ENCODE assay signal across 13 mouse cellular contexts in genomic region chr7:118981346-118981745, GRCm38 (mm10). TPM values are rescaled to one million over a fixed set of nuclear protein-coding genes. Genes with fewer than 3 reads are reported as not detected.
DNase-seq lines count a peak whose midpoint lies in the region; ATAC-seq lines count a peak whose summit lies in the region.
"Had no signal": no experiment of that assay in that cellular context is flagged by ENCODE, and none has a peak within 500 bp of the region (broad histone marks: within the 10 kb centered on the region; RNA-seq: fewer than 3 reads in every experiment).

No protein-coding gene starts in this region.

- H3K36me3 ChIP-seq in heart, embryonic 14.5 days (ENCODE audit: control insufficient read depth, insufficient read depth, low read length): peaks cover 24% of the 10 kb centered on the region
- H3K36me3 ChIP-seq in heart, embryonic 11.5 days (ENCODE audit: control insufficient read depth, insufficient read depth, low read length): no peaks in the 10 kb centered on the region
- H3K36me3 ChIP-seq: G1E; liver, embryonic 12.5 days had no signal

- H3K27me3 ChIP-seq in heart, embryonic 14.5 days (ENCODE audit: control insufficient read depth, insufficient read depth, low read length): no peaks in the 10 kb centered on the region
- H3K27me3 ChIP-seq in heart, embryonic 11.5 days (ENCODE audit: control insufficient read depth, insufficient read depth, low read length): no peaks in the 10 kb centered on the region
- H3K27me3 ChIP-seq: forebrain, embryonic 15.5 days; liver, embryonic 12.5 days had no signal

- peak; percentile 19; the same call in 1 of the 2 replicates for ATAC-seq in heart, embryonic 14.5 days (ENCODE audit: insufficient number of reproducible peaks, insufficient read depth, low FRiP score, low read depth)
- no peak for ATAC-seq in heart, embryonic 11.5 days (replicated peaks; ENCODE audit: insufficient number of reproducible peaks, low FRiP score, low TSS enrichment)
- ATAC-seq: forebrain, embryonic 15.5 days; liver, embryonic 12.5 days had no signal

- intact Hi-C loops in heart, postnatal 36 days (cut with DNase I): no loop called here

- H3K9ac ChIP-seq in heart, embryonic 14.5 days (ENCODE audit: low read length): no peak overlapping the region
- H3K9ac ChIP-seq in heart, embryonic 11.5 days (ENCODE audit: low read depth, low read length): no peak overlapping the region
- H3K9ac ChIP-seq: forebrain, embryonic 15.5 days; liver, embryonic 12.5 days had no signal

- no peaks in the 10 kb centered on the region for H3K9me3 ChIP-seq in heart, embryonic 14.5 days (ENCODE audit: control insufficient read depth, low read length)
- H3K9me3 ChIP-seq in heart, embryonic 11.5 days (replicated peaks; ENCODE audit: control insufficient read depth, low read length): no peaks in the 10 kb centered on the region
- H3K9me3 ChIP-seq: forebrain, embryonic 15.5 days; G1E; liver, embryonic 12.5 days had no signal

- no peak overlapping the region for H3K4me3 ChIP-seq in heart, embryonic 14.5 days (ENCODE audit: control insufficient read depth in 1 of 2, insufficient read depth in 1 of 2, low read depth in 1 of 2, low read length in 2 of 2)
- H3K4me3 ChIP-seq in heart, embryonic 11.5 days (ENCODE audit: low read depth, low read length): no peak overlapping the region
- H3K4me3 ChIP-seq: forebrain, embryonic 15.5 days; liver, embryonic 12.5 days; myocyte had no signal

- DNase-seq in urinary bladder, postnatal 14 days (ENCODE audit: low spot score): peak; percentile 28
- DNase-seq in urinary bladder, postnatal 4 days (ENCODE audit: low spot score in 2 of 2): no peak
- peak; percentile 27 to 29 for DNase-seq in heart, postnatal 36 days
- no peak for DNase-seq in Muller cell, postnatal 12 days (ENCODE audit: inconsistent ontology term)
- no peak for DNase-seq in frontal cortex, postnatal 10 days (ENCODE audit: low spot score in 2 of 2)
- DNase-seq in urinary bladder, postnatal 10 days (ENCODE audit: low spot score): no peak

- H3K4me1 ChIP-seq in heart, embryonic 14.5 days (ENCODE audit: control insufficient read depth in 2 of 2, insufficient read depth in 2 of 2, low read length in 2 of 2): peaks cover 8 to 10% of the 10 kb centered on the region in 2 experiments
- peaks cover 1% of the 10 kb centered on the region; the same call in 1 of the 2 replicates for H3K4me1 ChIP-seq in heart, embryonic 11.5 days (ENCODE audit: control insufficient read depth, insufficient read depth, low read length)
- H3K4me1 ChIP-seq: liver, embryonic 12.5 days had no signal

- H3K4me2 ChIP-seq in heart, embryonic 14.5 days (ENCODE audit: low read length): no peak overlapping the region
- H3K4me2 ChIP-seq in heart, embryonic 11.5 days: no peak overlapping the region
- H3K4me2 ChIP-seq: forebrain, embryonic 15.5 days; liver, embryonic 12.5 days had no signal

- 61% methylated on average over 4 of the region's 4 CpGs for WGBS in heart, embryonic 14.5 days
- 82% methylated on average over 4 of the region's 4 CpGs for WGBS in heart, embryonic 11.5 days (ENCODE audit: insufficient replicate concordance)

- H3K27ac ChIP-seq in heart, embryonic 14.5 days (replicated peaks in 1 of 2; ENCODE audit: control insufficient read depth in 1 of 2, insufficient read depth in 1 of 2, low read depth in 2 of 2, low read length in 2 of 2): no peak overlapping the region
- no peak overlapping the region for H3K27ac ChIP-seq in heart, embryonic 11.5 days (ENCODE audit: low read depth, low read length)
- H3K27ac ChIP-seq: forebrain, embryonic 15.5 days; kidney, postnatal 0 days; liver, embryonic 12.5 days had no signal

RNA-seq across cellular contexts. Expression of gene Gprc5b, which starts 13.7 kb away (rescaled TPM):
- 5.7 and 9.0 TPM in 2 replicates for polyA plus RNA-seq in heart, embryonic 14.5 days (2014; fragmentation: Nextera tagmentation; extraction: Ambion mirVana)
- polyA plus RNA-seq in heart, embryonic 11.5 days (2014; fragmentation: Nextera tagmentation; extraction: Ambion mirVana): 4.1 and 5.7 TPM in 2 replicates
- total RNA-seq in heart, postnatal 36 days (2021): 10 to 100 TPM; 14.7 to 15.6 TPM
- polyA plus RNA-seq: G1E had no signal

Comparison
In these comparisons a context has a peak if more than half of its experiments do, and no peak if none do; other contexts are left out.
1. DNase-seq: peak in urinary bladder, postnatal 14 days (single experiment) and heart, postnatal 36 days (2 of 2); none in urinary bladder, postnatal 4 days (0 of 2), Muller cell, postnatal 12 days (single experiment), frontal cortex, postnatal 10 days (0 of 2) and urinary bladder, postnatal 10 days (single experiment).